Mouse (Mus musculus) cerebellum, adult (tissue): ENCODE results near the gene Npr3.
"Not testable (repeated sequence)": the region's sequence is repeated elsewhere in the genome, so short reads cannot be mapped to it uniquely, and the experiment has no call there.

ENCODE experiments used
- ATAC-seq: cut with Nextera tagmentation; 2 replicates; pipeline ENCODE4 v1.9.2; 2017; ENCODE audit warnings: mild to moderate bottlenecking, moderate library complexity, mixed read lengths; ENCODE audit not compliant: insufficient number of reproducible peaks, low FRiP score, low TSS enrichment

Npr3 gene

DNA sequence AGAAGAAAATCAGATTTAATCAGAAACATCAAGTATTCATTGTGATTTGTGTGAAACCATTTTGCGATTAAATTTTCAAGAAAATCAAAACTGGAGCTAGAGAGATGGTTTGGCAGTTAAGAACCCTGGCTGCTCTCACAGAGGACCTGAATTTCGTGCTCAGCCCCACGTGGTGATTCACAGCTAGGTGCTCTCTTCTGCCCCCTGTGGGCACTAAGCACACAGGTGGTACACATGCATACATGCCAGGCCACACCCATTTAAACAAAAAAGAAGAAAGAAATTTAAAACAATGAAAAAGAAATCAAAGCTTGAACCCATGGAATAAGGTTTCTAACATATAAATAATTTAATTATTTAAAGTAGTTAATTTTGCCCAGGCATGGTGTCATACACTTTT lies 15.7 kb downstream of the Npr3 start:
- no peak for ATAC-seq

DNA sequence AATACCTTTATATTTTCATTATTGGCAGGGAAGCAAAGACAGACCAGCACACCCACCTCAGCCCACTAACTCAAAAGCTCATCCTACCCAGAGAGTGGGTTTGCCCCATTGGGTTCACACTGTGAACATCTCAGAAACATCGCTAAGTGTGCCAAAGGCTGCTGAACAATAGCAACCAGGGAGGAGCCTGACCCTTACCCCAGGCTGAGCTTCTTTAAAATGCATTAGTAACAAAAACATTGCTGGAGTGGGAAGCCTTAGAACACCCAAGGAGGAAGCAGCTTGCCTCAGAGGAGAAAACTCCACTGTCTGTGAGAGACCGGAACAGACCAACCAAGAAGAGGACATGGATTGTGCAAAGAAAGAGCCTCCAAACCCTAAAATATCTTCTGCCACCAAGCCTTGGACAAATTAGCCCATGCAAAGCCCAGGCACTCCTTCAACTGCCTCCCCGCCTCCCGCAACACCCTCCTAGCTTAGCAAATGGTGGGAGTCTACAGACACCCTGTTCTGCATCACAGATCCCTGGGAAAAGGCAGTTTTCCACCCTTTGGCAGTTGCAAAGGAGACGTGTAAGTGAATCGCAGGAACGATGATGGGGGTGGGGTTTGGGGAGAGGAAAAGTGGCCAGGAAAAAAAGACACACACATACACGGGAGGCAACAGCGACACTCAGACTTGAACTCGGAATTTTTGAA lies 24.4 kb downstream of the Npr3 start:
- ATAC-seq = no peak

DNA sequence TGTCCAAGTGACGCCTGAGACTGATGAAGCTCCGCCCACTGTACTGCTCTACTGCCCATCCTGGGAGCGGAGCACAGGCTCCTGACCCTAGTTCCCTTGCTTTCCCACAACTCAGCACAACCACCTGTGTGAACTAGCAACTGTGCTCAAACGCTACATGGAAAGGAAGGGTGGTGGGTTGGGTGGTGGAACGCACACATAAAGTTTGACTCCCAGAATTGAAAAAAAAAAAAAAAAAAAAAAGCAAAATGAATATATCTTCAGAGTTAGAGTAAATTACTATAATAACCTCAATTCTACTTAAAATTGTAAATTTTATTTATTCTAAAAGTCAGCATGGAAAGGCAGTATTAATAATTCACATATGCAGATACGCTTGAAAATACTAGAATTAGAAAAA lies 25.3 kb downstream of the Npr3 start:
- ATAC-seq = no peak

DNA sequence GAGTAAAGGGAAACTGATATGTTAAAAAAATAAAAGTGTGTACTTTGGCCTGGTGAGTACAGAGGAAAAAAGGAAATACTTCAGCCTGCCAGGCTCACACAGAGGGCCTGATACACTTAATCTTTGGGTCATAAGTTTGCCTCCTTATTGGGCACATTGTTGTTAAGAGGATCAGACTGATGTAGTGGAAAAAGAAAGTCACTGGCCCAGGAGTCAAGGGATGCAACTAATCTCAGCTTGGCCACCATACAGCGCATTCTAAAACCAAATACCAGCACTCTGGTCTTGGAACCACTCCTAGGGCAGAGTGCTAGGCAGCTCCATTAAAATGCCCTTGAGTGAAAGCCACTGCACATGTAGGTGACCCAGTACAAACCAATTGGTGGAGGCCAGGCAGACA lies 28.8 kb downstream of the Npr3 start:
- ATAC-seq = no peak

- no peak for ATAC-seq
Observed at GRCm38 (mm10) chr15:11877273-11877672, 29.8 kb downstream of the Npr3 start.

DNA sequence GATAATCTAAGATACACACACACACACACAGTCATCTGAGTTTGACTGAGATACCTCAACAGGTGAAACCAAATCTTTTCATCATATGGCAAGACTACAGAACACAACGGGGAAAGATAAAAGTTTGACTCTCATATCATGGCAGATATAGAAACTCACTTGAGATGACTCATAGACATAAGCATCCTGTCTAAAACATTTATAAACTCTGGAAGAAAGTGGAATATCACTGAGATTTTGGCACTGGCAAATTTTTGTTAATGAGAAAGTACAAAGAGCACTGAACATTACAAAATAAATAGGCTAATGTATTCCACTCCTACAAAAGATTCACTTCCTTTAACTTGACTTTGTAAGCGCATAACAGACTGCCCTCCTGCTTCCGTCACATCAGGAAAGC lies 40.2 kb downstream of the Npr3 start:
- ATAC-seq = no peak

- ATAC-seq = no peak
Observed at GRCm38 (mm10) chr15:11863540-11863818, 43.6 kb downstream of the Npr3 start.

DNA sequence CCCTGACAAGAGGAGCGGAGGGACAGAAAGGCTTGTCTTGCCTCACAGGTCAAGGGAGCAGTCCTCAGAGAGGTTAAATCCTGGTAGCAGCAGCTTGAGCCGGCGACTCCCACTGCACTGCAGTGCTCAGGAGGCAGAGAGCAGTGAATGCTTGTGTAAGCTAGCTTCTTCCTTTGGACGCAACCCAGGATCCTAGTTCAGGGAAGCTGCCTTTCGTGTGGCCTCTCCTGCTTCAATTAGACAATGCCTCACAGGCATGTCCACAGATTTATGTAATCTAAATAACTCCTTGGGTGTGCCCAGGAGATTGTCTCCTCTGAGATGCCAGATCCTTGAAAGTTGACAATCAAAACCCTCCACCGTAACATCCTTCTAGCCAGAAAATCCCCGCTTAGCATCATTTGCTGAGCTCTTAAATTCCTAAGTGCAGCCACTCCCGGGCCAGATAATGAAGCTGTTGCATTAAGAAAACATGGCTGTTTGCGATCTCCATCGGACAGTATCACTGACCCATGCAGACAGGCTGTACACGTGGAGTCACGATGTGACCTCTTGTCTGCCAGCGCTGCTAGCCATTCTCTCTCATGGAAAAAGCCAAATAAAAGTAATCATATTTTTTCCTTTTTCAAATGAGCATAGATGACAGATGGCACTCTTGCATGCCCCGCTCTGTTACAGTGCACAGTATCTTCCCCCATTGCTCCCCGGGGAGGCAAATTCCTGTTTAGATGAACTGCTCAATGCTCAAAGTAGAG lies 44.1 kb downstream of the Npr3 start:
- ATAC-seq = no peak

DNA sequence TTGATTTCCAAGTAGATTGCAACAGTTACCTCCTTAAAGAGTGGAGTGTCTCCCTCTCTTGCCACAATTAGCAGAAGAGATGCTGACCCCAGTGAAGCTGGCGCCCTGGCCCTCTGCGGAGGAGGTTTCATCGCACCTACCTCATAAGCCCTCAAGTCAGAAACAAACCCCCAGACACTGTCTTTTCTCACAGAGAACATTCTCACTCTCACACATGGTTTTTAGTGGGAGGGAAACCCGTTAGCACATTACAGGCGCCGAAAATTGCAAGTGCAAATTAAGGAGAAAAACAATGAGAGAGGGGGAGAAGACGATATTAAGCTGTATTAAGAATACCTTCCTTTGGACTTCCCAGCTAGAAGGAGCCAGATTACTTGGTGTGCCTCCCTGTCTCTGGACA lies 44.8 kb downstream of the Npr3 start:
- ATAC-seq = no peak

- no peak for ATAC-seq
Observed at GRCm38 (mm10) chr15:11860259-11860658, 46.8 kb downstream of the Npr3 start.

GRCm38 (mm10) chr15:11859829-11860228 lies 47.3 kb downstream of the Npr3 start:
- ATAC-seq = no peak

- no peak for ATAC-seq
Observed at GRCm38 (mm10) chr15:11858411-11858810, 48.7 kb downstream of the Npr3 start.

- no peak for ATAC-seq
Observed at GRCm38 (mm10) chr15:11845204-11846062, 61.7 kb downstream of the Npr3 start.

GRCm38 (mm10) chr15:11844115-11844514 lies 63.0 kb downstream of the Npr3 start:
- no peak for ATAC-seq

GRCm38 (mm10) chr15:11841828-11842227 lies 65.3 kb downstream of the Npr3 start:
- no peak for ATAC-seq

- no peak for ATAC-seq
Observed at GRCm38 (mm10) chr15:11835913-11836312, 71.2 kb downstream of the Npr3 start.

DNA sequence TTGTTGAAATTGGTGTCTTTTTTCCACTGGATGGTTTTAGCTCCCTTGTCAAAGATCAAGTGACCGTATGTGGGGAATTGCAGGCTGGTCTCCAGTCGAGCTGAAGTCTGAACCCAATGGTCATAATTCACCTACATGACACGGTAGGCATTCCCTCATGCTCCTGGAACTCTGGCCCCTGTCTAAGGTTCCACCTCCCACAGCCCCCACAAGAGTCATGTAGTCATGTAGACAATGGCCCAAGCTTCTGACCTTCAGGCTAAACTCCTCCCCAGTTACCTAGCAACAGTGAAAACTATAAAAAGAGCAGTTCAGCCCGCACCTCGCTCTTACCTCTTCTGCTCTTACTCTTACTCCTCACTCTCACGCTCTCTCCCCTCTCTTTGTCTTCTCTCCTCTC lies 84.7 kb downstream of the Npr3 start:
- not testable (repeated sequence) for ATAC-seq

DNA sequence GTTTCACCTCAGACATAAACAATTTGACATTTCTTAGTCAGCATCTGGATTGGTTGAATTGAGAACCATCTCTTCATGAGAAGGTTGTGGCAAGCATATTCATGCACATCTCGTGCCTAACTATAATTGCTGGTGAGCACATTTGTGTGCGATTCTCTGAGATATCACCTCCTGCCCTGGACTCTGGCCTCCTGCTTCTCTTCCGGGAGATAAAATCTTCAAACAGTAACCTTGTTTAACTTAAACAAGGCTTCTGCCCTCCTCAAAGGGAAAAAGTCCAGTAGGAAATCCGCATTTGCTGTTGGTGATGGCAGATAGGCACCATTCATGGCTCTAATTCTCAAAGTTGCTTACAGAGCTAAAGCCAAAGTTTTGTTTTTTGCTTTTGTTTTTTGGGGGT lies 91.5 kb downstream of the Npr3 start:
- ATAC-seq = no peak

- ATAC-seq = no peak
Observed at GRCm38 (mm10) chr15:11803576-11803975, 103.5 kb downstream of the Npr3 start.

DNA sequence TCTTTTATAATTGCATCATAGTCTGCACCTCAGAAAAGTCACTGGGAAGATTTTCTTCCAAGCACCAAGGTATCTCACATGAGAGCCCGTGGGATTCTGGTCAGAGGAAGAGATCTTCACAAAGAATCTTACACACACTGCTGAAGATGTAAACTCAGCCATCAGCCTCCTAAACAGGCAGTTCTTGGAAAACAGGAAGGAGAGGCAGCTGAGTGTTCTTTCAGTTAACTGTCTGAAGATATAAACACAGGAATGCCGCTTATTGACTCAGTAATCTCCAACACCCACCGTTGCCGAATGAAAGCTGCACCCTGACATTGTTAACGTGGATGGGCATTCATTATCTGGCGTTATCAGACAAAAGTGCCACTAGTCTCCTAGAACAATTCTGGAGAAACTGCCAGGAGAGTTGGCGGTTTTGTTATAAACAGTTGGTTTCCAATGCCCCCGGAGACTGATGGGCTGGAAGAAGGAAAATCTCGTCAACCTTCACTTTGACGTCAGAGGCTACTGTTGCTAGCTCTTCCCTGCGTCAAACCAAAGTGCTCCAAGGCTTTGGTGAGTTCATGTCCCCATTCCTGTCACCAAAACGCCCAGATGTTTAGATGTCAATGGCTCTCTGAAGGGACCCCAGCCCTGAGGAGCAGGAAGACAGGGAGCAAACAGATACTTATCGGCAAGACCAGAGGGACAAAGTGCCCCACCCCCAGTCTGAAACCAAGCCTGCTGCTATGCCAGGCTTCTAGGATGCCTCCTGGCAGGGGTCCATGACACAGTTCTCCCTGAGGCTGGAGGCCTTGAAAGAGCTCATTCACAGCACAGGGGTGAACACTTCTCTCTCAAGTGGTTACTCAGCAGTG lies 105.0 kb downstream of the Npr3 start:
- no peak for ATAC-seq
